Mouse (Mus musculus) granulocyte monocyte progenitor cell, adult 5-6 weeks (primary cell): ENCODE measurements around the gene Usp32. TPM values are rescaled to one million over a fixed set of nuclear protein-coding genes. Genes with fewer than 3 reads are reported as not detected.

Source experiments
- ATAC-seq: replicated peaks from 2 replicates; pipeline ENCODE4 v1.8.0; 2016; ENCODE audit warnings: mild to moderate bottlenecking, moderate TSS enrichment, inconsistent platforms; ENCODE audit not compliant: poor library complexity, severe bottlenecking
- total RNA-seq, 2 experiments: library from RNA; stranded (forward) in 1 of 2; stranded (reverse) in 1 of 2; fragments of 200-712, 200-1000 nt in 1 of 2; fragments of >200 nt in 1 of 2; fragmentation: Nextera tagmentation in 1 of 2; gene quantifications; 2 replicates each; pipeline ENCODE4 v1.2.3; 2014 to 2017

Gene Usp32
- total RNA-seq, 2 experiments from 2014 or later = 7.6 to 12.2 TPM

GRCm38 (mm10) chr11:84957591-84958270 is 182.2 kb downstream of the Usp32 start, which contains the start of gene Car4:
Car4 (plus strand) TSS chr11:84957786.
- ATAC-seq = no peak

DNA sequence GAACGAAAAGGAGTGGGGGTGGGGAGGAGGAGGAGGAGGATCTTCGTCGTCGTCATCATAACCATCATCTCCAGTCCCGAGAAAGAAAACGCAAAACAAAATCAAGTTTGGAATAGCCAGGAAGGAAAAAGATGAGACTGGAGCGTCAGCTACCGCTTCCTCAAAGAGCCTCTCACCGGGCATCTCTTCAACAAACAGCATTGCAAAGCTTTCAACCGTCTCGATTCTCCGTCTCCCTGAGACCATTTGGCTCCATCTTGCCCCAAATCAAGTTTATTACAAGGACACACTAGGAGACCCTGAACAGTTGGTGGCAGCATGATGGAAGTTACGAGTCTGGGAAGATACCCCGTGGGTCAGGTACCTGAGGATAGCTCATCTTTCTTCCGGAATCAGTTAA is 182.8 kb downstream of the Usp32 start:
- ATAC-seq = no peak

DNA sequence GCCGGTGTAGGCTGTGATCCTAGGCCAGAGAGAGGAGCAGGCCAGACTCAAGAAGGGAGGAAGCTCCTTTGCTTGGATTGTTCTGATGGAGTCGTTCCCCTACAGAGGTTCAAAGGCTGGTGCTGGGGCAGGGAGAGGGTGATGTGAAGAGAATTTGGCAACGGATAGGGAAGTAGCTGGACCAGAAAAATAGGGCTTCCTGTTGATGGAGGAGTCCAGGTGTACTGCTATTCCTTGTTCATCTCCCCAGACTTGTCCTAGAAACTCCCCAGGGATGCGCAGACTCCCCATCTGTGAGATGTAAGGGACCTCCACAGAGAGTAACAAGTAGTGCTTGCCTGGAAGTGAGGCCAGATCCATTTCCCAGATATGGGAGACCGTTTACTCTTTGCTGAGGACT is 183.6 kb downstream of the Usp32 start:
- ATAC-seq = no peak

- no peak for ATAC-seq
These were observed 187.3 kb downstream of the Usp32 start for GRCm38 (mm10) chr11:84952611-84953010.

DNA sequence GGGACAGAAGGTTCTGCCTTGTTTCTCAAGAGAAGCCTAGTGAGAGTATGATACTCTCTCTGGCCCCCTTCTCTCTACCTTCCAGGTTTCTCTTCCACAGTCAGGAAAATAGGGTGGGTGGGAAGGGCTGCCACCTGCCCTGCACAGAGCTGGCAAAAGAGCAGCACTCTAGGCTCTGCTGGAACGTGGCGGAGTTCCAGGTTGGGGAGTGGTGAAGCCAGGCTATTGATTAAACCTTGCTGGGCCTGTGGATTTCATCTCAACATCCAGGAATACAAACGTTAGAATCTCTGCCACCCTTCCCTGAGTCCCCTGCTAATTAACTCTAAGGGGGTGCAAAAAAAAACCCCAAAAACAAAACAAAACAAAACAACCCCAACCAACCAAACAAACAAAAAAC is 191.4 kb downstream of the Usp32 start:
- no peak for ATAC-seq

GRCm38 (mm10) chr11:84948114-84948513 is 191.8 kb downstream of the Usp32 start:
- no peak for ATAC-seq

GRCm38 (mm10) chr11:84947206-84947605 is 192.8 kb downstream of the Usp32 start:
- no peak for ATAC-seq

DNA sequence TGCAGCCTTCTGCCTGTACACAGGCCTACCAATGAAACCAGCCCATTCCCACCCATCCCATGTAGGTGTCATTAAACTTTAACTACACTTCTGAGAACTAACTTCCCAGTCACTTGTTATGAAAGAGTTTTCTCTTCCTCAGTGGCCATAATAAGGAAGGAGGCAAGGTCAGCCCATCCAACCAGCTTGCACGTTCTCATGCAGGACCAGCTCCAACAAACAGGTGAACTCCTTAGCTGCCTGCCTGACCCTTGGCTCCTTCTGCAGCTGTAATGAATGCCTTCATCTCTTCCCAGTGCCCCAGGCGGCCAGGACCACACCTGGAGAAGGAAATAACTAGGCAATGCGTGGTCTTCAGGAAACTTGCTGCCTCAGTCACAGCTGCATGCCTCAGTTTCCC is 194.1 kb downstream of the Usp32 start:
- no peak for ATAC-seq

DNA sequence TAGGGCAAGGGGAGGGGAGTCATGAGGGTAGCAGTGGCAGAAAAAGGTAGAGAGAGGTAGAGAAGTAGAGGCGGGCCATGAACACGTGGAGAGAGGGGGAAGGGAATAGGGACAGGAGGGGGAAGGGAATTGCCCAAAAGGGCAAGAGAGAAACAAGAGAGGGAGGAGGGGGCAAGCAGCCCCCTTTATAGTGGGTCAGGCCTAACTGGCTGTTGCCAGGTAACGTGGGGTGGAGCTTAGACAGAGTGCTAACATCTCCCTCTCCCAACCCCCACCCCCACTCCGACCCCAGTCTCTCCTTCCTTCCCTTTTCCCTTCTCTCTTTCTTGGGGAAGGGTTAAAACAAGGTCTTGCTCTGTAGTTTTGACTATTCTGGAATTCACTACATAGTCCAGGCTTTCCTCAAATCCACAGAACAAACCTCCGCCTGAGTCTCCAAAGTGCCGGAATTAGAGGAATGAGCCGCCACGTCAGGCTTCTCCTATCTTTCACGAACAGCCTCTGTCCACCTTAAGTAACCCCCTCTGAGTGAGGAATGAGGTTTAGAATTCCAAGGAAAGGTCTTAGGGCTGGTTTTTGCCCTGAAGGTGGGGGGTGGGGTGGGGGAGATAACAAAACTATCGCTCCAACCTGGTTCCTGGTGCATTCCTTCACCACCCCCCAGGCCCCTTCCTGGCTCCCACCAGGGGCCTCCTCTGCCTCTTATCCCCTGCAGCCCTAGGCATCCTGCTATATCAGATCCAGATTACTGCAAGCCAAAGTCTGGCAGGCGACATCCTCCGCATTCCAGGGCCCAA is 195.1 kb downstream of the Usp32 start:
- ATAC-seq = no peak

- peak; percentile 73 for ATAC-seq
These were observed 196.0 kb downstream of the Usp32 start for GRCm38 (mm10) chr11:84943948-84944347.

GRCm38 (mm10) chr11:84940140-84940539 is 199.8 kb downstream of the Usp32 start:
- ATAC-seq = no peak

- no peak for ATAC-seq
These were observed 200.4 kb downstream of the Usp32 start for GRCm38 (mm10) chr11:84939508-84940053.

Other genes starting within 250 kb of the Usp32 start
- 28.3 and 36.0 TPM in 2 replicates for gene Znhit3, start 223.8 kb downstream of the Usp32 start, total RNA-seq (2014; fragmentation: Nextera tagmentation)
- gene Znhit3, start 223.8 kb downstream of the Usp32 start, total RNA-seq (2017) = 32.6 and 46.7 TPM in 2 replicates
- not detected in 2 replicates for gene Car4, start 182.4 kb downstream of the Usp32 start, total RNA-seq (2014; fragmentation: Nextera tagmentation)
- not detected in 2 replicates for gene Car4, start 182.4 kb downstream of the Usp32 start, total RNA-seq (2017)
- not detected in 2 replicates for gene 1700125H20Rik, start 30.2 kb upstream of the Usp32 start, total RNA-seq (2014; fragmentation: Nextera tagmentation)
- gene 1700125H20Rik, start 30.2 kb upstream of the Usp32 start, total RNA-seq (2017) = 0.26 TPM in 1 of 2 replicates, not detected in the other
- gene Appbp2, start 95.0 kb upstream of the Usp32 start, total RNA-seq (2014; fragmentation: Nextera tagmentation) = 27.3 and 31.5 TPM in 2 replicates
- 25.5 TPM in 2 replicates for gene Appbp2, start 95.0 kb upstream of the Usp32 start, total RNA-seq (2017)
- 17.7 and 39.6 TPM in 2 replicates for gene Ppm1d, start 171.1 kb upstream of the Usp32 start, total RNA-seq (2014; fragmentation: Nextera tagmentation)
- 12.7 and 18.7 TPM in 2 replicates for gene Ppm1d, start 171.1 kb upstream of the Usp32 start, total RNA-seq (2017)
- gene Bcas3, start 213.0 kb upstream of the Usp32 start, total RNA-seq (2014; fragmentation: Nextera tagmentation) = 25.0 and 30.7 TPM in 2 replicates
- 14.8 and 17.6 TPM in 2 replicates for gene Bcas3, start 213.0 kb upstream of the Usp32 start, total RNA-seq (2017)